Comparison of ENCODE assay signal across 22 mouse cellular contexts in genomic region chr4:32021131-32021530, GRCm38 (mm10). TPM values are rescaled to one million over a fixed set of nuclear protein-coding genes. Genes with fewer than 3 reads are reported as not detected.
A peak's percentile ranks its signal among the peaks of the same experiment; 100 is the strongest.
DNase-seq lines count a peak whose midpoint lies in the region; ATAC-seq and TF ChIP-seq lines count a peak whose summit lies in the region.
"Had no signal": no experiment of that assay in that cellular context is flagged by ENCODE, and none has a peak within 500 bp of the region (broad histone marks: within the 10 kb centered on the region; RNA-seq: fewer than 3 reads in every experiment).

No protein-coding gene starts in this region.

- no peak overlapping the region for H3K4me2 ChIP-seq in hindbrain, postnatal 0 days (ENCODE audit: low read depth, low read length)
- no peak overlapping the region for H3K4me2 ChIP-seq in hindbrain, embryonic 14.5 days (replicated peaks)
- H3K4me2 ChIP-seq: embryonic facial prominence, embryonic 15.5 days; forebrain, embryonic 15.5 days; heart, embryonic 12.5 days; hindbrain, embryonic 15.5 days had no signal

- TF ChIP-seq CTCF in hindbrain, postnatal 0 days (IDR thresholded peaks at IDR 0.05; ENCODE audit: low read depth), result no peak
- no peak for TF ChIP-seq CTCF in cerebellum, adult 2 months (IDR thresholded peaks at IDR 0.05; ENCODE audit: borderline replicate concordance, insufficient read depth, low read depth, low read length)

- no peak for ATAC-seq in hindbrain, postnatal 0 days
- no peak for ATAC-seq in hindbrain, embryonic 14.5 days (ENCODE audit: low FRiP score)
- no peak for ATAC-seq in erythroid progenitor cell, adult 5-6 weeks (replicated peaks; ENCODE audit: low FRiP score, poor library complexity, severe bottlenecking)
- ATAC-seq: activated CD4-positive, CD25-positive, alpha-beta regulatory T cell, adult 4 months; forebrain, embryonic 15.5 days; inflammation-experienced regulatory T-cells, adult 6 months; intestine, postnatal 0 days; Patski had no signal

- no peaks in the 10 kb centered on the region for H3K9me3 ChIP-seq in hindbrain, postnatal 0 days (ENCODE audit: low read length)
- H3K9me3 ChIP-seq in hindbrain, embryonic 14.5 days (ENCODE audit: control insufficient read depth, low read length), result no peaks in the 10 kb centered on the region
- H3K9me3 ChIP-seq: embryonic facial prominence, embryonic 15.5 days; forebrain, embryonic 15.5 days; heart, embryonic 12.5 days; hindbrain, embryonic 10.5 days; hindbrain, embryonic 15.5 days had no signal

- H3K27ac ChIP-seq in hindbrain, postnatal 0 days, result no peak overlapping the region
- H3K27ac ChIP-seq in hindbrain, embryonic 14.5 days, result no peak overlapping the region
- H3K27ac ChIP-seq in cerebellum, adult 2 months (ENCODE audit: insufficient read depth, low read length), result no peak overlapping the region
- H3K27ac ChIP-seq: embryonic facial prominence, embryonic 15.5 days; forebrain, embryonic 15.5 days; heart, adult 2 months; hindbrain, embryonic 10.5 days; hindbrain, embryonic 15.5 days had no signal

- peak; percentile 24 for DNase-seq in hindbrain, postnatal 0 days (ENCODE audit: low spot score)
- DNase-seq in hindbrain, embryonic 14.5 days (ENCODE audit: low spot score), result no peak
- peak; percentile 20 to 25 for DNase-seq in cerebellum, adult 18-20 months
- peak; percentile 28 to 38 for DNase-seq in cerebellum, adult 2 months
- DNase-seq in cerebellum, postnatal 10 days, result peak; percentile 39 to 51
- no peak for DNase-seq in right cerebral cortex, postnatal 36 days (ENCODE audit: low spot score in 2 of 2)
- DNase-seq in adrenal gland, adult 8-10 months, result no peak
- DNase-seq: adrenal gland, postnatal 36 days; embryo, embryonic 11 days; heart, adult 2 months; kidney, adult 8-10 months had no signal

- WGBS in hindbrain, postnatal 0 days, result 77% methylated on average over 3 of the region's 3 CpGs
- 75% methylated on average over 3 of the region's 3 CpGs for WGBS in hindbrain, embryonic 14.5 days
- WGBS in cerebellum, adult 2 months, result 18% methylated on average over 3 of the region's 3 CpGs

- no peaks in the 10 kb centered on the region for H3K4me1 ChIP-seq in hindbrain, postnatal 0 days (ENCODE audit: insufficient read depth, low read length)
- H3K4me1 ChIP-seq in hindbrain, embryonic 14.5 days (replicated peaks; ENCODE audit: control insufficient read depth, insufficient read depth, low read length), result no peaks in the 10 kb centered on the region
- H3K4me1 ChIP-seq in cerebellum, adult 2 months (ENCODE audit: control insufficient read depth, insufficient read depth, low read length), result peaks cover 5% of the 10 kb centered on the region
- H3K4me1 ChIP-seq: embryonic facial prominence, embryonic 15.5 days; forebrain, embryonic 15.5 days; hindbrain, embryonic 10.5 days; hindbrain, embryonic 15.5 days had no signal

- no peak for TF ChIP-seq POLR2A in cerebellum, adult 2 months (IDR thresholded peaks at IDR 0.05; ENCODE audit: borderline replicate concordance, insufficient read depth, low read length)

- H3K4me3 ChIP-seq in hindbrain, postnatal 0 days (ENCODE audit: low read length), result no peak overlapping the region
- H3K4me3 ChIP-seq in hindbrain, embryonic 14.5 days (replicated peaks; ENCODE audit: low read length), result no peak overlapping the region
- H3K4me3 ChIP-seq in cerebellum, adult 2 months (replicated peaks; ENCODE audit: insufficient read depth, low read depth, low read length), result no peak overlapping the region
- H3K4me3 ChIP-seq: embryonic facial prominence, embryonic 15.5 days; erythroblast, embryonic 14.5 days; forebrain, embryonic 15.5 days; heart, adult 2 months; heart, embryonic 12.5 days; hindbrain, embryonic 10.5 days; hindbrain, embryonic 15.5 days had no signal

- H3K9ac ChIP-seq in hindbrain, postnatal 0 days (replicated peaks; ENCODE audit: low read length), result no peak overlapping the region
- H3K9ac ChIP-seq in hindbrain, embryonic 14.5 days, result no peak overlapping the region
- H3K9ac ChIP-seq: embryonic facial prominence, embryonic 15.5 days; forebrain, embryonic 15.5 days; heart, embryonic 12.5 days; hindbrain, embryonic 15.5 days had no signal

- H3K36me3 ChIP-seq in hindbrain, postnatal 0 days (ENCODE audit: insufficient read depth, low read length), result peaks cover 22% of the 10 kb centered on the region
- peaks cover 72% of the 10 kb centered on the region for H3K36me3 ChIP-seq in hindbrain, embryonic 14.5 days (replicated peaks; ENCODE audit: control insufficient read depth, insufficient read depth)

- no peaks in the 10 kb centered on the region for H3K27me3 ChIP-seq in hindbrain, postnatal 0 days (ENCODE audit: insufficient read depth, low read length)
- no peaks in the 10 kb centered on the region for H3K27me3 ChIP-seq in hindbrain, embryonic 14.5 days (ENCODE audit: control insufficient read depth, insufficient read depth, low read length)
- no peaks in the 10 kb centered on the region for H3K27me3 ChIP-seq in cerebellum, adult 2 months (ENCODE audit: control insufficient read depth, insufficient read depth, low read length)
- H3K27me3 ChIP-seq: embryonic facial prominence, embryonic 15.5 days; forebrain, embryonic 15.5 days; heart, embryonic 12.5 days; hindbrain, embryonic 15.5 days; Patski had no signal

RNA-seq across cellular contexts. Expression of gene Map3k7, which starts 57.2 kb away (rescaled TPM):
- 38.5 and 47.0 TPM in 2 replicates for total RNA-seq in hindbrain, postnatal 0 days (2014; rRNA removed)
- 16.0 TPM in 2 replicates for polyA plus RNA-seq in hindbrain, postnatal 0 days (2015; fragmentation: Nextera tagmentation; extraction: Ambion mirVana)
- polyA plus RNA-seq in hindbrain, embryonic 14.5 days (2014; fragmentation: Nextera tagmentation; extraction: Ambion mirVana), result 31.7 and 37.4 TPM in 2 replicates
- 38.7 and 39.0 TPM in 2 replicates for polyA plus RNA-seq in cerebellum, adult 2 months (2012; rRNA removed)
- total RNA-seq in erythroid progenitor cell, adult 5-6 weeks (2015; ENCODE audit: low replicate concordance), result 29.2 and 53.7 TPM in 2 replicates
- 33.8 and 34.4 TPM in 2 replicates for total RNA-seq in erythroid progenitor cell, adult 5-6 weeks (2017; ENCODE audit: low replicate concordance)
- total RNA-seq in adrenal gland, adult 8-10 months (2022), result 10 to 100 TPM; 44.5 to 61.1 (median 56.4) TPM

Comparison
In these comparisons a context has a peak if more than half of its experiments do, and no peak if none do; other contexts are left out.
1. DNase-seq: peak in hindbrain, postnatal 0 days (single experiment), cerebellum, adult 18-20 months (2 of 2), cerebellum, adult 2 months (2 of 2) and cerebellum, postnatal 10 days (2 of 2); none in hindbrain, embryonic 14.5 days (single experiment), right cerebral cortex, postnatal 36 days (0 of 2) and adrenal gland, adult 8-10 months (single experiment).